Mouse (Mus musculus): ENCODE measurements at regions not wholly inside any gene's neighbourhood (a gene's known extent, or its start where the extent isn't known, plus 50 kb on each side); places are given as distances from the start of the nearest gene placed in this dataset.
A peak's percentile ranks its signal among the peaks of the same experiment; 100 is the strongest.

- DNase-seq, result no peak
Observed at GRCm38 (mm10) chr9:90828701-90829100, 533.5 kb upstream of the Zic4 start.

GRCm38 (mm10) chr9:90830704-90831103, 531.5 kb upstream of the Zic4 start:
- DNase-seq, result no peak

DNA sequence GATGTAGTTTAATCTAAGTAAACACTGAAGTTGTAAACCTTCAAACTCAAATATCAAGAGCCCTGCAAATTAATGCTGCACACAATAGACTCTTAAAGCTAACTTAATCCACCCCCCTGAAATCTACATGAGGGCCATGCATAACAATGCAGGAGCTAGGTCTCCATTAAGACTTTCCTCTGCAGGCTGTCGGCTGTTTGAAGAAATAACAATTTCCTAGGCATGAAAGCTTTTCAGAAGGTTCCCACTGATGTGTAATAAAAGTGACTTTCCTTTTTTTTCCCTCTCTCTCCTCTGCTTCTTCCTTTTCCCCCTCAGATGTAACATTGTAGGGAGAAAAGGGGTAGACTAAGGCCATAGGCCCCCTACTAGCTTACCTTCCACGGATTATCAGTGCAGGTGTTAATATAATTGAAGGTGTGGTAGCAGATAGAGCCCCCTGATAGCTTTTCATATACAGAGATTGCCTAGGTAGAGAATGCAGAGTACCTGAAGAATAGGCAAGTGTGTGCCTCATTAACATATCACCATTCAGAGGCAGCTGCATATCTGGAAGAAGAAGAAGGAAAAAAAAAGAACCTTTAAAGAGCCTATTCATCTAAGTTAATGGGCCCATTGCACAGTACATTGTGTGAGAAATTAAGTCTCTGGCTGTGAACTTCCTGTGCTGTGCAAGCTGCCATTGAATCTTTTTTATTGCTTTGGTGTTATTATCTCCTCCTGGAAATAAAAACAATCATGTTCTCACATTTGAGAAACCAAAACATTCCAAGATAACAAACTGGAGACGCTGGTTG, 528.3 kb upstream of the Zic4 start:
- DNase-seq, result no peak

DNA sequence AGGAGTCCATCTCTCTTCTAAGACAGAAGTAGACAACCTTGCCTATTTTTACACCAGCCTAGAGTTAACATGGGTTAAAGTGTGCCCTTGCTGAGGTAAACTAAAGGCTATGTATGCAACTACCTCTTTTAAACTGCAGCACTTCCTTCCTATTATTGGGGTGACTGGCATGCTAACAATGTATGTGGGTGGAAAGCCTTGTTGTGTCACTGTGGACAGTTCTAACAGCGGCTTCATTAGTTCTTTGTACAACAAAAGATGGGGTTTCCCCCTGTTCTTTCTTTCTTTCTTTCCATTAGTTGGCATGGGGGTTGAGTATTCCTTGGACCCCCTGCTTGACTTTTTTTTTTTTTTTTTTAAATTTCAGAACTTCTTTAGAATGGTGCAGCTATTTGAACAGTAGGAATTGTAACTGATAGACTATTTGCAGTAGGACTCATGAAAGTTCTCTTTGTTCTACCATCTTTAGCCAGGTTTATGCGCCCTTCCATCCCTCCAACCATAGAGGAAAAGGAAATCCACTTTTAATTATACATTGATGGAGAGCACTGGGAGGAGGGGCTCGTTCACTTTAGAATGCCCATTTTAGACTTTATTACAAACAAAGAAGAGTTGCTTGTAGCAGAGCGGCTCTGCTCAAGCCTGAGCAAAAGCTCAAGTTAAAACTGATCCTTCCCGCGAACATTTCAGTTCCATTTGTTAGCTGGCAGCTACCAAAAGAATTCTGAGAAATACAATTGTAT, 523.9 kb upstream of the Zic4 start:
- DNase-seq, result no peak

- no peak for DNase-seq
Observed at GRCm38 (mm10) chr9:90851044-90851443, 511.2 kb upstream of the Zic4 start.

GRCm38 (mm10) chr9:90871636-90872035, 490.6 kb upstream of the Zic4 start:
- DNase-seq, result no peak

GRCm38 (mm10) chr9:90884467-90884866, 477.7 kb upstream of the Zic4 start:
- no peak for DNase-seq

DNA sequence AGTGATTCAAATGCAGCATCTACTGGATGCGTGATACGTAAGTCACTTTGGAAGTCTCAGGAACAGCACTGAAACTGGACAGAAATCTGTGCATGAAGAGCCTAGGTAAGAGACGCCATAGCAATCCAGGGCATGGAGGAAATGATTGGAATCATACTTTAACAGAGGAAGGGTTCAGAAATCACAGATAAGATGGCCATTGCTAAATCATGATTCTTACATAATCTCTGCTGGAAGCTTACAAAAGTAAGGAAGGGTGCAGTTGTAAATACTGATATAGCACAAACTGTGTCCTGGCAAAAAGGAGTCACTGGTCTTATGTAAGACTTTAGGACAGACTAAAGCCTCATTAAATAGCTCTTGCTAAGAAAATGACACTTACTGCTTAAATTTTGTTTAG, 474.8 kb upstream of the Zic4 start:
- no peak for DNase-seq

- no peak for DNase-seq
Observed at GRCm38 (mm10) chr9:90890801-90891200, 471.4 kb upstream of the Zic4 start.

- no peak for DNase-seq
Observed at GRCm38 (mm10) chr9:90892816-90893215, 469.4 kb upstream of the Zic4 start.

- no peak for DNase-seq
Observed at GRCm38 (mm10) chr9:90903557-90903956, 458.7 kb upstream of the Zic4 start.

DNA sequence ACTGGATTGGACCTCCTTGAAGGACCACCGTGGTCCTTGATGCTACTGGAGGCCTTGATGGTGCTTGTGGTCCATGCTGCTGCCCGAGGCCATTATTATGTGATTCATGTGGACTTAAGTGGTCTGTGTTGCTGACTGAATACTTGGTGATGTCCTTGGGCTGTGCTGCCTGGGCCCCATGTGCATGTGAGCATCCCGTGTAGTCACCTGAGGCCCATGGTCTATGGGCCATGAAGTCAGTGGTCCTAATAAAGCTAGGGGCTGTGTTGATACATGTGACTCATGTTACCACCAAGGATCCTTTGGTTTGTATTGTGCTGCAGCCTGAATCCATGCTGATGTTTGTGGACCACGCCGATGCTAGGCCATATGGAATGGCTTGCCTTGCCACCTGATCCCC, 456.1 kb upstream of the Zic4 start:
- DNase-seq, result no peak

DNA sequence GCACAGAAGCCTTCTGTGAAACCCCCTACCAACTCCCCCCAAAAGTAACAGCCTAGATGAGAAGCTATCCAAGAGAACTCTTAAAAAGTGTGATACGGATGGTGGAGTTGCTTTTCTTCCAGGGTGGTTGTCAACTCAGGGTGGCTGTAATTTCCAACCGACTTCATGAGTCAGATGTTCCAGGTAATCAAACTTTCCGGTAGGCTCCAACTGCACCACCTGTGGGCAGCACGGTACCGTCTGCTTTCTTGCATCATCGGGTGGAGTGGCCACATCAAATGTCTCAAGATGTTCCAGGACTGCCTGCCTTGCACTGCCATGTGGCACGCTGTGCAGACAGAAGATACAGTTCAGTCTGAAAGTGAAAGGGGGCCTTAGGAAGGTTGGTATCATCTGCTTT, 455.5 kb upstream of the Zic4 start:
- no peak for DNase-seq

GRCm38 (mm10) chr9:90954613-90955012, 407.6 kb upstream of the Zic4 start:
- no peak for DNase-seq

- DNase-seq, result no peak
Observed at GRCm38 (mm10) chr9:90961436-90961835, 400.8 kb upstream of the Zic4 start.

GRCm38 (mm10) chr9:90964043-90964442, 398.2 kb upstream of the Zic4 start:
- no peak for DNase-seq

DNA sequence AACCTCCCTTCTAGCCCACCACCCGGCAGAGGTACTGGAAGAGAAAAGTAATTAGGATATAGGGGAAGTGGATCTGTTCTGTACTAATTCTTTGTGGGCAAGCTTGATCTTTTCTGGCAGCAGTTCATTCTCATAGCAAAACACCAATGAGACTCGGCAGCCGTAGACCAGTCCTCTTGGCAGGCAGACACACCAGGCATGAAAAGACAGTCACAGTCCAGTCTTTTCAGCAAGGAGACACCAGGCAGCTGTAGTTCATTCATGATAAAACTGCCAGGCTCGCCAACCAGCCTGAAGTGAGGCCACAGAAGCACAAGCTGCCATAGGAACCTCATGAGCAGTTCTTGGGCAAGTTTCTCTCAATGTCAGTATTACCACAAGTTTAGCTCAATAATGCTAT, 383.5 kb upstream of the Zic4 start:
- no peak for DNase-seq

DNA sequence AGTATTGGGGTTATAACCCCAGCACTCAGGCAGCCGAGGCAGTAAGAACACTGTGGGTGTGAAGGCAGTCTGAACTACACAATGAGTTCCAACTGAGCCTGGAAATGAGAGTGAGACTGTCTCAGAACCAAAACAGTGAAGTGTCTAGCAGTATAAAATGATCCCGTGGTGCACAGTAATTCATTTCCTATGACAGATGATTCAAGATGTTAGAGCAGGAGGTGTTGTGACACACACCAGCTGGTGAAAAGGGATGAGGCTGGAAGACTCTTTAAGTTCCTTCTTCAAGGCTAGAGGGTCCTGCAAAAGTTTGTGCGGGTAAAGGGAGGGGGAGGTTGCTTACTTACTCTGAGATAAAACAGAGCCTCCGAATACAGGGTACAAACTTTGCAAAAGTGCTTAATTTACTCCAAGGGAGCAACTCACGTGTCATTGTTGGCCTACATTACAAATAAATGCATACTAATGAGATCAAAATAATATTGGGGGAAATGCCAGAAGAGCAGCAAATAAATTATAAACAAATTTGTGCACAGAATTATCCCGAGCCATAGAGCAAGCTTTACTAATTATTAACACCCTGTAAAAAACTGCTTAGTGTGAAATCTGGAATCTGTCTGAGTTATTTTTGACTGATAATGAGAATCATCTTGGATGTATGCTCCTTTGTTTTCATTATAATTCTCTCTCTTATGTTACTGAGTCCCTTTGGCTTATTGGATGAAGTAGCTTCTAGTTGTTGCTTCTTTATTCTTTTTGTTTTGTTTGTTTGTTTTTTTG, 382.0 kb upstream of the Zic4 start:
- no peak for DNase-seq

- DNase-seq, result no peak
Observed at GRCm38 (mm10) chr9:90999178-90999577, 363.0 kb upstream of the Zic4 start.

GRCm38 (mm10) chr9:91004214-91004613, 358.0 kb upstream of the Zic4 start:
- no peak for DNase-seq

GRCm38 (mm10) chr9:91040546-91040945, 321.7 kb upstream of the Zic4 start:
- no peak for DNase-seq

GRCm38 (mm10) chr9:91048569-91048968, 313.6 kb upstream of the Zic4 start:
- peak; percentile 13 for DNase-seq

DNA sequence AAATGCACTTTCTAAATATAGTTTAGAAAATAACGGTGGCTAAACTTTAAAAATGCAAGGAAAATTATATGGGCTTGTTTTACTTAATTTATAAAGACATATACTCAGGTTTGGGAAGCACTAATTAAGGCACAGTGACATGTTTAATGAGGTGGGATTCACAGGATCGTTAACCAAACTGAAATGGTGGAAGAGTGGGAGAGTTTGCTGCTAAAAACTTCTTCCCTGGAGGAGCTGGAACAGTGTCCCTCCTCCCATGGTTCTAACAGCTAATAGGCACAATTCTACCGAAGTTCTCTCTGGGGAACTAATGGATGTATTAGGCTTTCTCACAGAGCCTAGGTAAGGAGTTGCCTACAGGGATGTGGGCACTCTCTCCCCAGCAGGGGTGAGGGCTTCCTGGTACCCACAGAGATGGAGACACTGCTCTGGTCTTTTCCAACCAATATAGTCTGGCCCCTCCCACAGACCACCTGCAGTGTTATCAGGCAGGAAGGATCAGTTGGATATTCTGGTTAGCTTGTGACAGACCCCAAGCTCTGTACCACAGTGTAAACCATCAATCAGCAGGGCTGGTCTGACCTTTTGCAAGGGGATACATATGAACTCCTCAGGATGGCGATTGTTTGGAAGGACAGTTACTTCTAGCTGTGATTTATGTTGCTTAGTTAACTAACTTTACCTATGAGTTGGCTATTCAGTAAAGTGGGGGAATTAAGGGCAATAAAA, 309.0 kb upstream of the Zic4 start:
- no peak for DNase-seq

Measured in kidney, adult 9 months (tissue).